Mouse (Mus musculus): ENCODE data around the gene Unc80. TPM values are rescaled to one million over a fixed set of nuclear protein-coding genes. Genes with fewer than 3 reads are reported as not detected.

The Unc80 gene
- polyA plus RNA-seq, 1 experiment from 2014 or later, result 0.12 TPM

- ATAC-seq (ENCODE audit: insufficient number of reproducible peaks, insufficient read depth, low FRiP score, low read depth), result no peak
- no peaks in the 10 kb centered on the region for H3K4me1 ChIP-seq (ENCODE audit: control insufficient read depth in 2 of 2, insufficient read depth in 2 of 2, low read length in 2 of 2)
- 21% methylated on average over 2 of the region's 2 CpGs for WGBS
- H3K4me3 ChIP-seq (ENCODE audit: control insufficient read depth in 1 of 2, insufficient read depth in 1 of 2, low read depth in 1 of 2, low read length in 2 of 2), result no peak overlapping the region
- H3K4me2 ChIP-seq (ENCODE audit: low read length), result no peak overlapping the region
- H3K27me3 ChIP-seq (ENCODE audit: control insufficient read depth, insufficient read depth, low read length), result no peaks in the 10 kb centered on the region
- no peak overlapping the region for H3K27ac ChIP-seq (replicated peaks in 1 of 2; ENCODE audit: control insufficient read depth in 1 of 2, insufficient read depth in 1 of 2, low read depth in 2 of 2, low read length in 2 of 2)
- no peaks in the 10 kb centered on the region for H3K9me3 ChIP-seq (ENCODE audit: control insufficient read depth, low read length)
- no peaks in the 10 kb centered on the region for H3K36me3 ChIP-seq (ENCODE audit: control insufficient read depth, insufficient read depth, low read length)
- H3K9ac ChIP-seq (ENCODE audit: low read length), result no peak overlapping the region
Observed at GRCm38 (mm10) chr1:66456580-66456979, 11.6 kb upstream of the Unc80 start.

- Histone ChIP-seq H3K4me3 (ENCODE audit: control insufficient read depth in 1 of 2, insufficient read depth in 1 of 2, low read depth in 1 of 2, low read length in 2 of 2) (no peak overlapping the region), H3K9me3 (ENCODE audit: control insufficient read depth, low read length) (no peaks in the 10 kb centered on the region), H3K27ac (replicated peaks in 1 of 2; ENCODE audit: control insufficient read depth in 1 of 2, insufficient read depth in 1 of 2, low read depth in 2 of 2, low read length in 2 of 2) (no peak overlapping the region), H3K4me1 (ENCODE audit: control insufficient read depth in 2 of 2, insufficient read depth in 2 of 2, low read length in 2 of 2) (no peaks in the 10 kb centered on the region), H3K9ac (ENCODE audit: low read length) (no peak overlapping the region), H3K36me3 (ENCODE audit: control insufficient read depth, insufficient read depth, low read length) (no peaks in the 10 kb centered on the region), H3K4me2 (ENCODE audit: low read length) (no peak overlapping the region), H3K27me3 (ENCODE audit: control insufficient read depth, insufficient read depth, low read length) (no peaks in the 10 kb centered on the region)
- 73% methylated on average over 3 of the region's 3 CpGs for WGBS
- no peak for ATAC-seq (ENCODE audit: insufficient number of reproducible peaks, insufficient read depth, low FRiP score, low read depth)
Observed at GRCm38 (mm10) chr1:66457747-66458146, 10.4 kb upstream of the Unc80 start.

- H3K9ac ChIP-seq (ENCODE audit: low read length), result no peak overlapping the region
- ATAC-seq (ENCODE audit: insufficient number of reproducible peaks, insufficient read depth, low FRiP score, low read depth), result no peak
- no peak overlapping the region for H3K4me2 ChIP-seq (ENCODE audit: low read length)
- 59% methylated on average over 3 of the region's 3 CpGs for WGBS
- no peak overlapping the region for H3K4me3 ChIP-seq (ENCODE audit: control insufficient read depth in 1 of 2, insufficient read depth in 1 of 2, low read depth in 1 of 2, low read length in 2 of 2)
- H3K27me3 ChIP-seq (ENCODE audit: control insufficient read depth, insufficient read depth, low read length), result no peaks in the 10 kb centered on the region
- no peaks in the 10 kb centered on the region for H3K9me3 ChIP-seq (ENCODE audit: control insufficient read depth, low read length)
- H3K4me1 ChIP-seq (ENCODE audit: control insufficient read depth in 2 of 2, insufficient read depth in 2 of 2, low read length in 2 of 2), result no peaks in the 10 kb centered on the region
- no peak overlapping the region for H3K27ac ChIP-seq (replicated peaks in 1 of 2; ENCODE audit: control insufficient read depth in 1 of 2, insufficient read depth in 1 of 2, low read depth in 2 of 2, low read length in 2 of 2)
- H3K36me3 ChIP-seq (ENCODE audit: control insufficient read depth, insufficient read depth, low read length), result no peaks in the 10 kb centered on the region
Observed at GRCm38 (mm10) chr1:66459394-66459793, 8.8 kb upstream of the Unc80 start.

GRCm38 (mm10) chr1:66460850-66461249 is 7.3 kb upstream of the Unc80 start:
- no peak overlapping the region for H3K27ac ChIP-seq (replicated peaks in 1 of 2; ENCODE audit: control insufficient read depth in 1 of 2, insufficient read depth in 1 of 2, low read depth in 2 of 2, low read length in 2 of 2)
- H3K36me3 ChIP-seq (ENCODE audit: control insufficient read depth, insufficient read depth, low read length), result no peaks in the 10 kb centered on the region
- no peak for ATAC-seq (ENCODE audit: insufficient number of reproducible peaks, insufficient read depth, low FRiP score, low read depth)
- H3K4me3 ChIP-seq (ENCODE audit: control insufficient read depth in 1 of 2, insufficient read depth in 1 of 2, low read depth in 1 of 2, low read length in 2 of 2), result no peak overlapping the region
- H3K27me3 ChIP-seq (ENCODE audit: control insufficient read depth, insufficient read depth, low read length), result no peaks in the 10 kb centered on the region
- WGBS, result 49% methylated on average over 4 of the region's 4 CpGs
- no peaks in the 10 kb centered on the region for H3K4me1 ChIP-seq (ENCODE audit: control insufficient read depth in 2 of 2, insufficient read depth in 2 of 2, low read length in 2 of 2)
- H3K9me3 ChIP-seq (ENCODE audit: control insufficient read depth, low read length), result no peaks in the 10 kb centered on the region
- no peak overlapping the region for H3K9ac ChIP-seq (ENCODE audit: low read length)
- no peak overlapping the region for H3K4me2 ChIP-seq (ENCODE audit: low read length)

GRCm38 (mm10) chr1:66468704-66469020 is 495 bp downstream of the Unc80 start:
- WGBS, result 19% methylated on average over 3 of the region's 3 CpGs
- Histone ChIP-seq H3K4me2 (ENCODE audit: low read length) (peak overlapping the region; percentile 83), H3K9ac (ENCODE audit: low read length) (no peak overlapping the region), H3K27ac (replicated peaks in 1 of 2; ENCODE audit: control insufficient read depth in 1 of 2, insufficient read depth in 1 of 2, low read depth in 2 of 2, low read length in 2 of 2) (no peak overlapping the region), H3K27me3 (ENCODE audit: control insufficient read depth, insufficient read depth, low read length) (peaks cover 15% of the 10 kb centered on the region), H3K9me3 (ENCODE audit: control insufficient read depth, low read length) (no peaks in the 10 kb centered on the region), H3K4me1 (ENCODE audit: control insufficient read depth in 2 of 2, insufficient read depth in 2 of 2, low read length in 2 of 2) (peaks cover 0 to 2% of the 10 kb centered on the region in 2 experiments; a peak in 1 of 4 replicates), H3K4me3 (ENCODE audit: control insufficient read depth in 1 of 2, insufficient read depth in 1 of 2, low read depth in 1 of 2, low read length in 2 of 2) (peak overlapping the region in 1 of 2 experiments; percentile 47; a peak in 2 of 4 replicates), H3K36me3 (ENCODE audit: control insufficient read depth, insufficient read depth, low read length) (no peaks in the 10 kb centered on the region)
- no peak for ATAC-seq (ENCODE audit: insufficient number of reproducible peaks, insufficient read depth, low FRiP score, low read depth)

GRCm38 (mm10) chr1:66482751-66483150 is 14.6 kb downstream of the Unc80 start:
- no peaks in the 10 kb centered on the region for H3K9me3 ChIP-seq (ENCODE audit: control insufficient read depth, low read length)
- H3K27me3 ChIP-seq (ENCODE audit: control insufficient read depth, insufficient read depth, low read length), result no peaks in the 10 kb centered on the region
- WGBS, result 77% methylated on average over 3 of the region's 3 CpGs
- no peak overlapping the region for H3K27ac ChIP-seq (replicated peaks in 1 of 2; ENCODE audit: control insufficient read depth in 1 of 2, insufficient read depth in 1 of 2, low read depth in 2 of 2, low read length in 2 of 2)
- no peak overlapping the region for H3K4me3 ChIP-seq (ENCODE audit: control insufficient read depth in 1 of 2, insufficient read depth in 1 of 2, low read depth in 1 of 2, low read length in 2 of 2)
- H3K9ac ChIP-seq (ENCODE audit: low read length), result no peak overlapping the region
- H3K36me3 ChIP-seq (ENCODE audit: control insufficient read depth, insufficient read depth, low read length), result no peaks in the 10 kb centered on the region
- no peak overlapping the region for H3K4me2 ChIP-seq (ENCODE audit: low read length)
- no peak for ATAC-seq (ENCODE audit: insufficient number of reproducible peaks, insufficient read depth, low FRiP score, low read depth)
- H3K4me1 ChIP-seq (ENCODE audit: control insufficient read depth in 2 of 2, insufficient read depth in 2 of 2, low read length in 2 of 2), result no peaks in the 10 kb centered on the region

GRCm38 (mm10) chr1:66493064-66493463 is 24.9 kb downstream of the Unc80 start:
- ATAC-seq (ENCODE audit: insufficient number of reproducible peaks, insufficient read depth, low FRiP score, low read depth), result no peak
- 73% methylated on average over 6 of the region's 6 CpGs for WGBS
- Histone ChIP-seq H3K27me3 (ENCODE audit: control insufficient read depth, insufficient read depth, low read length) (no peaks in the 10 kb centered on the region), H3K4me3 (ENCODE audit: control insufficient read depth in 1 of 2, insufficient read depth in 1 of 2, low read depth in 1 of 2, low read length in 2 of 2) (no peak overlapping the region), H3K9me3 (ENCODE audit: control insufficient read depth, low read length) (no peaks in the 10 kb centered on the region), H3K4me2 (ENCODE audit: low read length) (no peak overlapping the region), H3K4me1 (ENCODE audit: control insufficient read depth in 2 of 2, insufficient read depth in 2 of 2, low read length in 2 of 2) (no peaks in the 10 kb centered on the region), H3K27ac (replicated peaks in 1 of 2; ENCODE audit: control insufficient read depth in 1 of 2, insufficient read depth in 1 of 2, low read depth in 2 of 2, low read length in 2 of 2) (no peak overlapping the region), H3K9ac (ENCODE audit: low read length) (no peak overlapping the region), H3K36me3 (ENCODE audit: control insufficient read depth, insufficient read depth, low read length) (no peaks in the 10 kb centered on the region)

- H3K9me3 ChIP-seq (ENCODE audit: control insufficient read depth, low read length), result no peaks in the 10 kb centered on the region
- no peak for ATAC-seq (ENCODE audit: insufficient number of reproducible peaks, insufficient read depth, low FRiP score, low read depth)
- H3K27ac ChIP-seq (replicated peaks in 1 of 2; ENCODE audit: control insufficient read depth in 1 of 2, insufficient read depth in 1 of 2, low read depth in 2 of 2, low read length in 2 of 2), result no peak overlapping the region
- no peak overlapping the region for H3K4me3 ChIP-seq (ENCODE audit: control insufficient read depth in 1 of 2, insufficient read depth in 1 of 2, low read depth in 1 of 2, low read length in 2 of 2)
- no peaks in the 10 kb centered on the region for H3K4me1 ChIP-seq (ENCODE audit: control insufficient read depth in 2 of 2, insufficient read depth in 2 of 2, low read length in 2 of 2)
- H3K36me3 ChIP-seq (ENCODE audit: control insufficient read depth, insufficient read depth, low read length), result no peaks in the 10 kb centered on the region
- no peak overlapping the region for H3K9ac ChIP-seq (ENCODE audit: low read length)
- WGBS, result 81% methylated on average over 3 of the region's 3 CpGs
- H3K4me2 ChIP-seq (ENCODE audit: low read length), result no peak overlapping the region
- H3K27me3 ChIP-seq (ENCODE audit: control insufficient read depth, insufficient read depth, low read length), result no peaks in the 10 kb centered on the region
Observed at GRCm38 (mm10) chr1:66495310-66496012, 27.3 kb downstream of the Unc80 start.
